20 mouse cellular contexts compared by ENCODE assay signal in genomic region chr8:9432635-9433372, GRCm38 (mm10).
DNase-seq lines count a peak whose midpoint lies in the region; ATAC-seq and TF ChIP-seq lines count a peak whose summit lies in the region.
"Had no signal": no experiment of that assay in that cellular context is flagged by ENCODE, and none has a peak within 500 bp of the region (broad histone marks: within the 10 kb centered on the region; RNA-seq: fewer than 3 reads in every experiment).

No protein-coding gene starts in this region.

- no peak overlapping the region for H3K9ac ChIP-seq in kidney, embryonic 16.5 days (replicated peaks; ENCODE audit: low read length)
- H3K9ac ChIP-seq in liver, postnatal 0 days (replicated peaks) = no peak overlapping the region
- no peak overlapping the region for H3K9ac ChIP-seq in kidney, postnatal 0 days (ENCODE audit: low read depth, low read length)
- H3K9ac ChIP-seq: embryonic facial prominence, embryonic 15.5 days; heart, embryonic 12.5 days had no signal

- no peaks in the 10 kb centered on the region for H3K9me3 ChIP-seq in kidney, embryonic 16.5 days (ENCODE audit: low read length)
- no peaks in the 10 kb centered on the region for H3K9me3 ChIP-seq in liver, postnatal 0 days (ENCODE audit: low read length)
- H3K9me3 ChIP-seq in kidney, postnatal 0 days (replicated peaks; ENCODE audit: low read length) = no peaks in the 10 kb centered on the region
- H3K9me3 ChIP-seq: embryonic facial prominence, embryonic 15.5 days; forebrain, embryonic 10.5 days; G1E; heart, embryonic 12.5 days had no signal

- 74% methylated on average over 11 of the region's 11 CpGs for WGBS in kidney, embryonic 16.5 days
- 78% methylated on average over 11 of the region's 11 CpGs for WGBS in liver, postnatal 0 days (ENCODE audit: insufficient replicate concordance)
- WGBS in kidney, postnatal 0 days = 69% methylated on average over 11 of the region's 11 CpGs

- no peaks in the 10 kb centered on the region for H3K4me1 ChIP-seq in kidney, embryonic 16.5 days (ENCODE audit: insufficient read depth, low read length)
- no peaks in the 10 kb centered on the region for H3K4me1 ChIP-seq in liver, postnatal 0 days (ENCODE audit: insufficient read depth)
- no peaks in the 10 kb centered on the region for H3K4me1 ChIP-seq in kidney, postnatal 0 days (replicated peaks; ENCODE audit: insufficient read depth, low read length)
- H3K4me1 ChIP-seq: embryonic facial prominence, embryonic 15.5 days; forebrain, embryonic 10.5 days had no signal

- DNase-seq in kidney, adult 11 months = peak; percentile 69
- no peak for DNase-seq in liver, postnatal 0 days
- no peak for DNase-seq in liver
- no peak for DNase-seq in kidney, postnatal 0 days (ENCODE audit: low spot score)
- DNase-seq in kidney, postnatal 36 days = peak; percentile 67 to 74
- DNase-seq in layer of hippocampus, postnatal 14 days (ENCODE audit: low spot score in 2 of 2) = no peak
- DNase-seq in cerebellum, adult 11 months = no peak
- DNase-seq: adrenal gland, postnatal 10 days; cerebellum, adult 11-12 months; cerebellum, adult 9-11 months; embryo, embryonic 11 days; gastrocnemius, postnatal 14 days had no signal

- TF ChIP-seq EP300 in liver, postnatal 0 days (IDR thresholded peaks at IDR 0.05; ENCODE audit: low read depth) = no peak

- H3K4me3 ChIP-seq in kidney, embryonic 16.5 days (ENCODE audit: low read length) = no peak overlapping the region
- H3K4me3 ChIP-seq in liver, postnatal 0 days (ENCODE audit: low read depth, low read length) = no peak overlapping the region
- H3K4me3 ChIP-seq in kidney, postnatal 0 days (replicated peaks; ENCODE audit: low read depth, low read length) = no peak overlapping the region
- H3K4me3 ChIP-seq: embryonic facial prominence, embryonic 15.5 days; erythroblast, embryonic 14.5 days; forebrain, embryonic 10.5 days; heart, embryonic 12.5 days had no signal

- no peak for TF ChIP-seq CTCF in liver, postnatal 0 days (IDR thresholded peaks at IDR 0.05; ENCODE audit: low read depth)
- no peak for TF ChIP-seq CTCF in kidney, postnatal 0 days (IDR thresholded peaks at IDR 0.05; ENCODE audit: low read depth)

- no peak overlapping the region for H3K27ac ChIP-seq in kidney, embryonic 16.5 days (ENCODE audit: low read length)
- no peak overlapping the region for H3K27ac ChIP-seq in liver, postnatal 0 days (ENCODE audit: low read depth)
- no peak overlapping the region for H3K27ac ChIP-seq in kidney, postnatal 0 days
- H3K27ac ChIP-seq: embryonic facial prominence, embryonic 15.5 days; forebrain, embryonic 10.5 days had no signal

- no peaks in the 10 kb centered on the region for H3K27me3 ChIP-seq in kidney, embryonic 16.5 days (ENCODE audit: insufficient read depth, low read length)
- no peaks in the 10 kb centered on the region for H3K27me3 ChIP-seq in liver, postnatal 0 days (ENCODE audit: insufficient read depth, low read length)
- no peaks in the 10 kb centered on the region for H3K27me3 ChIP-seq in kidney, postnatal 0 days (ENCODE audit: insufficient read depth, low read length)
- H3K27me3 ChIP-seq: embryonic facial prominence, embryonic 15.5 days; heart, embryonic 12.5 days had no signal

- H3K36me3 ChIP-seq in kidney, embryonic 16.5 days (ENCODE audit: insufficient read depth, low read length) = no peaks in the 10 kb centered on the region
- H3K36me3 ChIP-seq in liver, postnatal 0 days (replicated peaks; ENCODE audit: insufficient read depth, low read length) = no peaks in the 10 kb centered on the region
- H3K36me3 ChIP-seq in kidney, postnatal 0 days (ENCODE audit: insufficient read depth, low read length) = no peaks in the 10 kb centered on the region
- H3K36me3 ChIP-seq: embryonic facial prominence, embryonic 15.5 days; forebrain, embryonic 10.5 days; G1E; heart, embryonic 12.5 days had no signal

- ATAC-seq in kidney, embryonic 16.5 days (ENCODE audit: low FRiP score, low TSS enrichment) = no peak
- ATAC-seq in liver, postnatal 0 days = peak; percentile 57
- ATAC-seq in kidney, postnatal 0 days (replicated peaks; ENCODE audit: low FRiP score, low read depth) = peak; percentile 71; the same call in 1 of the 2 replicates
- ATAC-seq: forebrain, embryonic 16.5 days; hindbrain, embryonic 16.5 days had no signal

- H3K4me2 ChIP-seq in kidney, embryonic 16.5 days (replicated peaks; ENCODE audit: low read depth, low read length) = no peak overlapping the region
- no peak overlapping the region for H3K4me2 ChIP-seq in liver, postnatal 0 days (ENCODE audit: low read depth, low read length)
- H3K4me2 ChIP-seq in kidney, postnatal 0 days (ENCODE audit: low read length) = no peak overlapping the region
- H3K4me2 ChIP-seq: embryonic facial prominence, embryonic 15.5 days; heart, embryonic 12.5 days had no signal

Comparison
In these comparisons a context has a peak if more than half of its experiments do, and no peak if none do; other contexts are left out.
1. DNase-seq: peak in kidney, adult 11 months (single experiment) and kidney, postnatal 36 days (2 of 2); none in liver, postnatal 0 days (single experiment), liver (single experiment), kidney, postnatal 0 days (single experiment), layer of hippocampus, postnatal 14 days (0 of 2) and cerebellum, adult 11 months (single experiment).